Mouse (Mus musculus): ENCODE results near the gene Clock.

Clock gene

DNA sequence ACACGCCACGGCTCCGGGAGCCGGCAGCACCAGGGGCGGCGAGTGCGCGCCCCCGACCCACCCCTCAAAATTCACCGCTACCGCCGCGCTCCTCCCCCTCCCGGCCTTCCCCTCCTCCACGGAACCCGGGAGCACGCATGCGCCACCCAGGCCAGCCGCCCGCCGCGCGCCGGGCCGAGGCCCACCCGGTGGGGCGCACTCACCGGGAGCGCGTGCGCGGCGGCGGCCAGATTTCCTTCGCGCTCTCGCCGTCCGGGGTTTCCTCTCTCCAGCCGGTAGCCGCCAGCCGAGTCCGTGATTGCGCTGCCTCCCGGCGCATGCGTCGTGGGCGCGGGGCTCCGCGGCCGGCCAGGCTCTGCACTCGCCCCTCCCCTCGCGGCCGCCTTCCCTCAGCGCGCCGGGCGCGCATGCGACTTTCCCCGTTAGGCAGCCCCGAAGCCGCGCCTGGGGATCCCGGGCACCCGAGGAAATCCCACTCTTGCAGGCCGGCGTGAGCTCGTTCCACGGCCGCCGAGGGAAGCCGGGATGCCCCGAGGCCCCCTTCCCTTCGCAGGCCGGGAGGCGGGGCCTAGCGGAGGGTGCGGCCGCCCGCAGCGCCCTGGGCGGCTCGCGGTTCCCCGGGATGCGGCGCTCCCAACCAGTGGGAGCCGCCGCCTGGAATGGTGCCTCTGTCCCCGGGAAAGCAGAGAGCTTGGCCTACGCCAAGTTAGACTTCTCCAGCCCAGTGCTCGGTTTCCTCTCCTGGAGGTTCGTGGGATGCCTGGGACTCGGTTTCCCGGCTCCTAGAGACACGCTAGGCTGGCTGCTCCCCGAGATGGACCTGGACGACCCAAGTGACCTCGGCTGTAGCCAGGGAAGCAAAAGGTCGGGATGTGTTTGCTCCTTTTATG lies at the start of gene Clock:
TSS of gene Clock (minus strand) at position 341 of the 890 bp plus-strand sequence.
- peak; percentile 92 to 93 for DNase-seq (ENCODE audit: low spot score in 2 of 2)

GRCm38 (mm10) chr5:76351953-76352611 lies 47.5 kb upstream of the Clock start:
- DNase-seq (ENCODE audit: low spot score in 2 of 2), result no peak

DNA sequence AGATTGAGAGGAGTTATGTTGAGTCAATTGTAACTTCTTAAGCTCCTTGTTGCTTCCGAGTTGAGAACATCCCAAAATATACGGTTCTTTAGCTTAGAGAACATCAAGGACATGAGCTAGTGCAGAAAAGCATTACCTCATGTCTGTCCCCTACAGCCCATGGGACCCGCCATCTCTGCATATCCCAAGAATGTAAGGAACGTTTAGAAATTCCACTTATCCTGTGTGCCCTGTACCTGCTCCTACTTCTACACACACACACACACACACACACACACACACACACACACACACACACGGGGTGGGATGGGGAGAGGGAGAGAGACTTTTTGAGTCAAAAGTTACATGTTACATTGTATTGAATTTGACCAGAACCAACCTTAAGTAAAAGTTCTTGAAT lies 46.9 kb upstream of the Clock start:
- no peak for DNase-seq (ENCODE audit: low spot score in 2 of 2)

- DNase-seq (ENCODE audit: low spot score in 2 of 2), result peak; percentile 9 to 43
These were observed 41.5 kb upstream of the Clock start for GRCm38 (mm10) chr5:76346137-76346536.

- no peak for DNase-seq (ENCODE audit: low spot score in 2 of 2)
These were observed 36.3 kb upstream of the Clock start for GRCm38 (mm10) chr5:76340931-76341330.

DNA sequence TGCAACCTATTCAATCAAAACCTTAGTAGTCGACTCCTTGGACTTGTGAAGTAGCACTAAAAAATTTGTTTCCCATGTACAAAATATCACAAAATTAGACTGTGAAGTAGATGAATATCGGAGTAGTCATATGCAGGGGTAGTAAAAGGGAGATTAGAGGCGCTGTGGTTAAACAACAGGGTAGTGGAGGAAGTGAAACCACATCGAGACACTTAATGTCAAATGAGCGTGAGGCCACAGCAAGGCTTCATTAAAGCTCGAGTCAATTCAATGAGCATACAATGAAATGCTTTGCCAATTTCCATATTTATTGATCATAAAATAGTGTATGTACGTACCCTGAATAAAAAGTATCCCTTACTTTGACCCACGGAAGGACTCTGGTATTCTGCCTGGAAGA lies 32.5 kb upstream of the Clock start:
- DNase-seq (ENCODE audit: low spot score in 2 of 2), result no peak

DNA sequence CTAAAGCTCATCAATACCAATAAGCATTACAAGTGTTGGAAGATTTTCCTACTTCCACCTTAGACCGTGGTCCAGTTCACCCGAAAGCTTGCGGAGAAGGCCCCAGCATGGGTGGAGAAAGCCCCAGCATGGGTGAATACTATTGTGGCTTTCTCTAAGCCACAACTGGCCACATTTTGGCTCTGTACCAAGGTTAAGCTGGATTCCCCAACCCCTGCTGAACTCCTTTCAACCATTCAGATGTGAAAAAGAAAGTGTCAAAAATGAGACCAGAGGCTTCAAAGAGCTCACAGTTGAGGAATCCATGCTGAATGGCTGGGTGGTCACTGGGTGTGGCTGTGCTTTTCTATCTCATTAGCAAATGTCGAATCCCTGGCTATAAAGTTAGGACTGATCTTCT lies 29.2 kb upstream of the Clock start:
- DNase-seq (ENCODE audit: low spot score in 2 of 2), result no peak

- no peak for DNase-seq (ENCODE audit: low spot score in 2 of 2)
These were observed 26.4 kb upstream of the Clock start, which contains the start of gene Pdcl2 for GRCm38 (mm10) chr5:76330953-76331352. TSS of gene Pdcl2 (minus strand) at chr5:76331156.

DNA sequence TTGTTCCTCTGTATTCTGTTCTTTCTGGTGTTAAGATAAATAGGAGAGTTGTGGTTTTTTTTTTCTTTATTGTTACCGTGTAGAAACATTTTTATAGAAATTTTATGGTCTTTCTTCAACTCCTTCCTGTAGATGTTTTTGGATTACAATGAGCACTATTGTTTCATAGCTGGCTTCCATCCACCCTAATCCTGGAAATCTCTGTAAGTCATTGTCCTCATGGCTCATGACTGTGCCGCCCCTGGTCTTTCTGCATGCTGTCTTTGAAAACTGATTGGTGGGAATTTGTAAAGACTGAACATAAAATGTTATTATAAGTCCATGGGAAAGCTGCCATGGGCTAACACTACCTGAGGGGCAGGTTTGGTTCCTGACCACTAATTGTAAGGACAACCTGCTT lies 22.7 kb upstream of the Clock start:
- no peak for DNase-seq (ENCODE audit: low spot score in 2 of 2)

GRCm38 (mm10) chr5:76325113-76325512 lies 20.5 kb upstream of the Clock start:
- DNase-seq (ENCODE audit: low spot score in 2 of 2), result peak in 1 of 2 experiments; percentile 23

GRCm38 (mm10) chr5:76321249-76322196 lies 16.9 kb upstream of the Clock start:
- DNase-seq (ENCODE audit: low spot score in 2 of 2), result no peak

DNA sequence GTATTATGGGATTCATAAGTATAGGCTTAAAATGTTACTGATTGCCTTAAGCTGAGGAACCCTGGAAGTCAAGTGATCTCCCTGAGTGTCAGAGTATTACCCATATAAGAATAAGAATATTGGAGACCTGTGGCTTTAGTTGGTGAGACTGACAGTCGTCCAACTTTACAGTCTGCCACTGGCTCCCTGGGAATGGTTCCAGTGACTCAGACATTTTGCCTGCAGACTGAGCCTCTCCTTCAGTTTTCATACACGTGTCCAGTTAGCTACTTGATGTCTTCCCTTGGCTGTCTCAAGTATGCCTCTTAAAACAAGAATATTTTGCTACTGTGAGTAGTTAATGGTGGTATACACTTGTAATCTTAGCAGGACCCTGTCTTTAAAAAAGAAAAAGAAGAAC lies 3.6 kb upstream of the Clock start:
- DNase-seq (ENCODE audit: low spot score in 2 of 2), result no peak

GRCm38 (mm10) chr5:76306261-76306660 lies 1.7 kb upstream of the Clock start:
- DNase-seq (ENCODE audit: low spot score in 2 of 2), result no peak

- no peak for DNase-seq (ENCODE audit: low spot score in 2 of 2)
These were observed 1.0 kb upstream of the Clock start for GRCm38 (mm10) chr5:76305616-76306015.

GRCm38 (mm10) chr5:76303745-76304451 lies 694 bp downstream of the Clock start:
- DNase-seq (ENCODE audit: low spot score in 2 of 2), result peak; percentile 62 to 68

DNA sequence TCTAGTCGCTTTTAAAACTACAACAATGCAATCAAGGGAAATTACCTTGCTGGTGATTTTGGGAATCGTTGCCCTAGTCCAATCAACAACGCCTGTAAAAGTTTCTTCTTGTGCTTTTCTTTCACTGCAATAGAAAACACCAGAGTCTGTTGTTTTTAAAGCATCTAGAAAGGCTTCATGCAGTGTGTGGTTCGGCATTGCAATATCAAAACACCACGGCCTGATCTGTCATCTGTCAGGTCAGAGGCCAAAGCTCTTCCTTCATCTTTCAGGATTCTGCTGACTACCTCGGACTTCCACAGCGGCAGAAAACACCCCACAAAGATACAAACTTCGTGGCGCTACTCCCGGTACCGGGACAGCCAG lies 1.2 kb downstream of the Clock start:
- no peak for DNase-seq (ENCODE audit: low spot score in 2 of 2)

DNA sequence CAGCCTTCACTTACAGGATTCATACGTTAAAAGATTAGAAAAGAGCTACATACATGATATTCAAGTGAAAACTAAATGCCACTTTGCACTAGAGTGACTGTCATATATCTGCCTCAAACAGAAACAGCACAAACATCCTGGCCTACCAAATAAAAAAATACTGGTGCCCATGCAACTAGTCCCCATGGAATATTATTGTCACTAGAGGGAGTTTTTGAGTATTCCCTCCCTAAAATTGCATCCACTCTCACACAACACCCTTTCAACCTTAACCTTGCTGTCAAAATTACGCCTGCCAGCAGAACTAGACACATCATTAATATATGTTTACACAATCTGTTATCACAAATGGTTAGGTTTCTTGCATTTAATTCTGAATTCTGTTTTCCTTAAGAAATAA lies 2.6 kb downstream of the Clock start:
- DNase-seq (ENCODE audit: low spot score in 2 of 2), result no peak

DNA sequence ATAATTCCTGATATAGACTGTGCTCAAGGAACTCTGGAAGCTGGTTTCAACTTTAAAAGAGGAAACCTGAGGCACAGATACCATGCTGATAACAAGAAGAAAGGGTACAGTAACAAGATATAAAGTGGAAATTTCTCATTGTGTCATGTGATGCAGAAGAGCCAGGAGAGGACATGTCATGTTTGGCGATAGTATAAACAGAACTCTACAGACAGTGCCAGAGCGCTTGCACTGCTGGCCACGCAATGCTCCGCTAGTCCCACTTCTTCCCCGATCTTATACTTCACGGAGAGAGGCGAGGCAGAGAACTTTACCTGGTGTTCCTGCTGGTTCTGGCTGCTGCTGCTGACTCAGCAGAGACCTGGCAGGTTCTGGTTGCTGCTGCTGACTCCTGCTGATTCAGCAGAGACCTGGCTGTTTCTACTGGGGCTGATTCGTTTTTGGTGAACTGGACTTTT lies 15.3 kb downstream of the Clock start:
- DNase-seq (ENCODE audit: low spot score in 2 of 2), result no peak

GRCm38 (mm10) chr5:76288256-76288655 lies 16.3 kb downstream of the Clock start:
- no peak for DNase-seq (ENCODE audit: low spot score in 2 of 2)

GRCm38 (mm10) chr5:76287062-76287461 lies 17.5 kb downstream of the Clock start:
- DNase-seq (ENCODE audit: low spot score in 2 of 2), result no peak

DNA sequence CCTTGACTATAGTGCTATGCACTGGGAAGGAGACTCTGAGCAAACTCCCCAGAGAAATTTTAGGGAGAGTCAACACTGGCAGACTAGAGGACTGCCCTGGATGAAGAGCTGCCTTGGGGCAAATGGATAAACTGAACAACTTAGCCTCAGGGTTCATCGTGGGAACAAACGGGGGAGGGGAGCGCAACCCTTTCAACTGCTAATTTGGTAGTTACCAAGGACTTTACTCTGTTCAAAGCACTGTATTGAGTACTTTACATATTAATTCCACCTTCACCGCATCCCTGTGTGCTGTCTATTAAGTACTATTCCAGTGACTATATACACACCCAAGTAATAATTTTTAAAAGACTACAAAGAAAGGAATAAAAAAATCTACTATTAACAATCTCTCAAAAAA lies 18.9 kb downstream of the Clock start:
- no peak for DNase-seq (ENCODE audit: low spot score in 2 of 2)

Data from frontal cortex, postnatal 36 days (tissue).